Mouse (Mus musculus) R1 (cell line): ENCODE measurements around the gene AI661453.
"Not testable (repeated sequence)": the region's sequence is repeated elsewhere in the genome, so short reads cannot be mapped to it uniquely, and the experiment has no call there.

Experiments used
- DNase-seq: peaks from one replicate; pipeline ENCODE4 v3.0.0-alpha.2; 2018; ENCODE audit warnings: low read depth, low spot score

Gene AI661453

DNA sequence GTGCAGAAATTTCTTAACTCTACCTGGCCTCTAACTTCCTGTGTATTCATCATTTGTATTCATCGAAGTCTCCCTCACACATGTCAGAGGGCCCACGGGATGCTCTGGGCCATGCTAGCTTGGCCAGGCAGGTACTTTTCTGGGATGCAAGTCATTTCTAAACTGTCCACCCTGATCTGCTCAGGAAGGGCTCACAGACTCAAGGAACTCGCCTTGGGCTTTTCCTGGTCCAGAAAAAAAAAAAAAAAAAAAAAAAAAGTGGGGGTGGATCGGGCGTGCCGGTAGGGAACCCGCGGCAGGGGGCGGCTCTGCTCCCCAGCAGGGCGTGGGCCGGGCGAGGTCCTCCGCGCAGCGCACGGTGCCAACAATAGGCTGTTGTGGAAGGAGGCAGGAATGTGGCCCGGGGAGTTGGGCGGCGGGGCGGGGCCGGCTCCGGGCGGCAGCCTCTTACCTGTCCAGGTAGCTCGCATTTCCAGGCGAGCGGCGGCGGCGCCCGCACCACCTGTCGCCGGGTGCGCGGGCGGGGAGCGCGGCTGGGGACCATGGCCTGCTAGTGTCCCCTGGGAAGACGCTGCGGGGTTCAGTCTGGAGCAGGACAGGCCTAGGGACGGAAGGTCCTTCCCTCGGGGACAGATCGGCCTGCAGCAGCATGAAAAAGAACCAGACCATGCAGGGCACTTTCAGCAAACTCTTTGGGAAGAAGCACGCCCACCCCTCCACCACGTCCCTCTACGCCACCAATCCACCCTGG, at the start of gene AI661453:
TSS of gene AI661453 (plus strand) at position 460 of the 751 bp plus-strand sequence.
- peak; percentile 56 for DNase-seq

DNA sequence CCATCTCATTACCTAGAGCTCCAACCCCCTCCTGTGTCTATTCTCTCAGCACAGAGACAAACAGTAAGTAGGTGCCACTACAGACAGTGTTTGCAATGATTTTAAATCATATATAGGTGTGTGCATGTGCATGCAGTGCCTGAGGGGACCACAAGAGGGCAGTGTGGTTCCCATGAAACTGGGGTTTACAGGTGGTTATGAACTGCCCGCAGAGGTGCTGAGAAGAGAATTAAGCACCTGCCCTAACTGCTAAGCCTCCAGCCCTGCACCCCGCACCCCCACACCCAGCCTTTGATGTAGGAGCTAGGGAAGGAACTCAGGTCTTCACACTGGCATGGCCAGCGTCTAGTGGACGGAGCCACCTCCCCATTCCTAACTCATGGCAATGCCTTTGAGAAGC, 49.8 kb upstream of the AI661453 start:
- peak; percentile 73 for DNase-seq

- no peak for DNase-seq
Measured at GRCm38 (mm10) chr17:47394223-47394869, 42.1 kb upstream of the AI661453 start.

- peak; percentile 94 for DNase-seq
Measured at GRCm38 (mm10) chr17:47395376-47395913, 41.0 kb upstream of the AI661453 start.

DNA sequence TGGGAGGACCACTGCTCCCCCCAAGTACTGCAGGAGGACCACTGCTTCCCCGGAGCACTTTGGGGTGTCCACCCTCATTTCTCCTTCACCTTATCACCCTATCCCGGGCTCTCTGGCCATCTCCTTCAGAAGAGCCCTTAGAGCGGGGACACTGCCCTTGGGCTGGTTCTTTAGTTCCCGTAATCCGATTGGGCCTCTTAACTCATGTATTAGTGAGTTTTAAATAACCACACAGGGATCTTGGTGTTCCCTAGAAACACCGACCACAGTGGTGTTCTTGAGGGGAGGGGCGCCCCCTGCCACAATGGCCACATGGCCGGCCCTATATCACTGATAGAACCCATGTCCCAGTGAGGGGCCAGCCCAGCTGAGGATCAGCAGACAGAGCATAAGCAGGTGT, 37.3 kb upstream of the AI661453 start:
- no peak for DNase-seq

DNA sequence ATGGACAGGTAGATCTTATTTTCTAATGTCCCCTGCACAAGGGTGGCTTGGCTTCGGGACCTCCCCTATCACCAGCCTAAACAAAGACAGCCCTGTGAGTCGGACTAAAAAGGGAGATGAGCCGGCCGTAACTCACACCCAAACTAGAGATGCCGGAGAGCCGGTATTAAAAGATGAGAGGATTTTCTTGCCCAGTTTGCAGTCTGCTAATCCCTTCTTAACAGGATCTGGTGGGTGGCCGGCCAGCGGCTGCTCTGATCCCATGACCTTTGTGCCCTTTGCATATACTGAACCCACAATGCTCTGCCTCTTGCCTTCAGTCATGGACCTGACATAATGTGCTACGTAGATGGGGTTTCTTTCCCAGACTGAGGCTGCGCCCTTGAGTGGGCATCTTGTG, 36.0 kb upstream of the AI661453 start, which contains the start of gene Guca1a:
TSS of gene Guca1a (minus strand) at position 134 of the 400 bp plus-strand sequence.
- DNase-seq: no peak

GRCm38 (mm10) chr17:47407717-47408557, 28.5 kb upstream of the AI661453 start:
- DNase-seq: peak; percentile 79

GRCm38 (mm10) chr17:47408558-47408898, 27.9 kb upstream of the AI661453 start:
- peak; percentile 83 for DNase-seq

- not testable (repeated sequence) for DNase-seq
Measured at GRCm38 (mm10) chr17:47409897-47410861, 26.2 kb upstream of the AI661453 start.

- DNase-seq: no peak
Measured at GRCm38 (mm10) chr17:47420195-47420594, 16.2 kb upstream of the AI661453 start.

- DNase-seq: peak; percentile 34
Measured at GRCm38 (mm10) chr17:47421566-47421965, 14.8 kb upstream of the AI661453 start.

- DNase-seq: peak; percentile 69
Measured at GRCm38 (mm10) chr17:47422616-47423015, 13.8 kb upstream of the AI661453 start.

DNA sequence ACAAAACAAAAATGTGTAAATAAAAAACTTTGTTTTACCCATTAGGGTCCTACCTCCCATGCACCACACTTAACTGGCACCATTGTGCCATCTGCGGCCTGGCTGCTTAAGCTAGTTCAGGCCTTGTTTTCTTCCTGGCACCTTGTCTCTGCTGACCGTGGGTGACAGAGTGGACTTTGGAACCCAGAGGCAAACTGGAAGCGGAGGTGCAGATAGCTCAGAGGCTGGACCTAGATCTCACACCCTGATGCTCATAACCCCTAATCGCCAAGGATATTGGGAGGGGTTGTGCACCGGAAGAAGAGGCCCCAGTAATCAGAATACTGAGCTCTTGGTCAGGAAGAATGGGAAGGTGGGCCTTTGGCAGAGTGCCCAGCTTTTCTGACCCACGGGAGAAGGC, 12.2 kb upstream of the AI661453 start:
- no peak for DNase-seq

DNA sequence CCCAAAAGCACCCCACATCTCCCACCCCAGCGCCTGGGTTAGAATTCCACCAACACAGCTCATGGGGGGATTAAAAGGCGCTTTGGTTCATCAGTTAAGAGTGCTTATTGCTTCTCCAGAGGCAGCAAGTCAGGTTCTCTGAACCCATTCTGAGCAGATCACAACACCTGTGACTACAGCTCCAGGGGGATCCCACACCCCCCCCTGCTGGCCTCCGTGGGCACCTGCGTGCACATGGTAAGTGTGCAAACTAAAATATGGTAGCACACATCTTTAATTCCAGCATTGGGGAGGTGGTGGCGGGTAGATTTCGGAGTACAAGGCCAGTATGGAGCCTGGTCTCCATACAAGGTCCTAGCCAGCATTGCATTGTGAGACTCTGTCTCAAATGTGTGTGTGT, 9.1 kb upstream of the AI661453 start:
- DNase-seq: no peak

- DNase-seq: no peak
Measured at GRCm38 (mm10) chr17:47428831-47429304, 7.5 kb upstream of the AI661453 start.

GRCm38 (mm10) chr17:47430815-47431214, 5.6 kb upstream of the AI661453 start:
- DNase-seq: peak; percentile 44

GRCm38 (mm10) chr17:47436907-47437547, 612 bp downstream of the AI661453 start, which contains the start of gene 1700001C19Rik:
Gene 1700001C19Rik (minus strand): TSS chr17:47437376.
- peak; percentile 48 for DNase-seq

GRCm38 (mm10) chr17:47438611-47439010, 2.2 kb downstream of the AI661453 start:
- no peak for DNase-seq

GRCm38 (mm10) chr17:47439396-47440028, 3.1 kb downstream of the AI661453 start:
- no peak for DNase-seq
